Mouse (Mus musculus) megakaryocyte, embryonic 14.5 days (primary cell): ENCODE measurements around the gene Golga5. TPM values are rescaled to one million over a fixed set of nuclear protein-coding genes. Genes with fewer than 3 reads are reported as not detected.

ENCODE experiments used
- H3K27me3 ChIP-seq: replicated peaks from 2 replicates; pipeline ENCODE3; 2012; ENCODE audit warnings: inconsistent platforms
- H3K36me3 ChIP-seq: replicated peaks from 2 replicates; pipeline ENCODE3; 2012; ENCODE audit warnings: low read length, inconsistent platforms, mixed read lengths
- H3K4me1 ChIP-seq: 2 replicates; pipeline ENCODE4 v1.6.1; 2012; ENCODE audit warnings: inconsistent platforms
- H3K4me3 ChIP-seq: replicated peaks from 2 replicates; pipeline ENCODE3; 2012; ENCODE audit warnings: moderate library complexity, mild to moderate bottlenecking, inconsistent platforms
- H3K9me3 ChIP-seq: 2 replicates; pipeline ENCODE4 v1.6.1; 2012; ENCODE audit warnings: inconsistent platforms
- FLI1 ChIP-seq: IDR thresholded peaks from 2 replicates; pipeline ENCODE4 v1.6.1; 2012; ENCODE audit warnings: low read length, inconsistent platforms, mixed read lengths
- GATA1 ChIP-seq: IDR thresholded peaks from 3 replicates; pipeline ENCODE4 v1.6.1; 2012; ENCODE audit warnings: mixed read lengths, low read length, inconsistent platforms, borderline replicate concordance
- polyA plus RNA-seq: library from polyadenylated mRNA; stranded (reverse); fragments of >175 nt; gene quantifications from 2 replicates; pipeline ENCODE4 v1.2.3, GENCODE M21; 2012; ENCODE audit warnings: low replicate concordance; ENCODE audit not compliant: insufficient read depth

Golga5 gene
- polyA plus RNA-seq, 1 experiment, result 3.4 TPM

DNA sequence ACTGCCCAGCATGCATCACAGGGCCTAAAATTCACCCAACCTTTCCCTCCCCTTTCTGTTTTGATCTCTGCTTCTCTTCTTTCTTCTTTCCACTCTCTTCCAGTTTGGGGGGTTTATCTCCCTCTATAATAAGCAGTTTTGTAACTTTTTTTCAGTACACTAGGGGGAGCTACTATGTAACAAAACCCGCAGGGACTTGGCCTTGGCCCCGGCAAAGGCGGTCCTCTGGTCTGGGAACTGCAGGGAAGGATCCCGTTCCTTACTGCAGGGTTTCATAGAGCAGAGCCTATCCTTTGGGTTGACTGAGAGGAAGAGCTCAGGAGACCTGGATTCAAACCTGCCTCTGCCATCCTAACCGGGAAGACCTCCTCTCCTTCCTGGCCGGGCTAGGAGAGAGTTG is 55.8 kb downstream of the Golga5 start:
- H3K36me3 ChIP-seq, result no peaks in the 10 kb centered on the region
- H3K27me3 ChIP-seq, result no peaks in the 10 kb centered on the region
- peak overlapping the region; percentile 6 for H3K4me3 ChIP-seq
- TF ChIP-seq FLI1 (no peak), GATA1 (no peak)
- no peaks in the 10 kb centered on the region for H3K9me3 ChIP-seq
- H3K4me1 ChIP-seq, result peaks cover 59% of the 10 kb centered on the region

DNA sequence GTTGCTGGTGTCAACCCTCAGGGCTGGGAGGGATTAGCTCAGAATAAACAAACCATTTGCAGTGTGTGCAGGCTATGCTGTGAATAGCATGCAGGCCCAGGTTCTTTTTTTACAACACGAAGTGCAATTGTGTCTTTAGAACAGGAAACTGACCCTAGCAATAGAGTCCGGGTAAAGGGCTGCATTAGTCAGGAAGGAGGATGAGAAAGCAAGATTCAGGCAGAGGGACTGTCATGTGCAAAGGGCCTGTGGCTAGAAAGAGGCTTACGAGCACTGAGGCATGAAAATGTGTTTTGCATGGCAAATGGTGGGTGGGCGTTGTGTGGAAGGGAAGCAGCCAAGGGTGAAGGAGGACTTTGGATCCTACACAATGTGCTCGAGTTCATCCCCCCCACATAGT is 59.1 kb downstream of the Golga5 start:
- Histone ChIP-seq H3K27me3 (no peaks in the 10 kb centered on the region), H3K9me3 (no peaks in the 10 kb centered on the region), H3K36me3 (no peaks in the 10 kb centered on the region), H3K4me1 (peaks cover 58% of the 10 kb centered on the region), H3K4me3 (peak overlapping the region; percentile 76)
- TF ChIP-seq GATA1 (no peak), FLI1 (no peak)

GRCm38 (mm10) chr12:102535796-102536195 is 66.9 kb downstream of the Golga5 start:
- TF ChIP-seq FLI1 (no peak), GATA1 (no peak)
- peaks cover 39% of the 10 kb centered on the region for H3K4me1 ChIP-seq
- H3K9me3 ChIP-seq, result peaks cover 2% of the 10 kb centered on the region; the same call in 1 of the 2 replicates
- H3K36me3 ChIP-seq, result no peaks in the 10 kb centered on the region
- H3K27me3 ChIP-seq, result peaks cover 13% of the 10 kb centered on the region
- H3K4me3 ChIP-seq, result no peak overlapping the region

- peaks cover 21% of the 10 kb centered on the region for H3K4me1 ChIP-seq
- H3K4me3 ChIP-seq, result no peak overlapping the region
- no peak for TF ChIP-seq FLI1
- H3K27me3 ChIP-seq, result peaks cover 30% of the 10 kb centered on the region
- peaks cover 2% of the 10 kb centered on the region; the same call in 1 of the 2 replicates for H3K9me3 ChIP-seq
- H3K36me3 ChIP-seq, result no peaks in the 10 kb centered on the region
Measured at GRCm38 (mm10) chr12:102540278-102540677, 71.3 kb downstream of the Golga5 start.

DNA sequence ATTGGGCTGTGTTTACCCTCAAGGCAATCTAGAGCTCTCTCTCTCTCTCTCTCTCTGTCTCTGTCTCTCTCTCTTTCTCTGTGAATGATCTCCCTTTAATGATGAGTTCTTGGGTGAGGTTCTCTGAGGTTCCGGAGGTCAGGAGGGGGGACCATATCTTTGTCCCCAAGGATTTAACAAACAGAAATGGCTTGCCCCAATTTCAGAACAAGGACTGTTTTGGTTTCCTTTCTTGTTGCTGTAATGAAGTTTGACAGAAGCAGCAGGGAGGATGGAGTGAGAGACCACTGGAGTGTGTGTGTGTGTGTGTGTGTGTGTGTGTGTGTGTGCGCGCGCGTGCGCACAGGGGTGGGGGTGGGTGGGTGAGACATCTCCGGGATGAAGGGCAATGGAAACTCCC is 72.2 kb downstream of the Golga5 start:
- H3K4me3 ChIP-seq, result no peak overlapping the region
- H3K27me3 ChIP-seq, result peaks cover 33% of the 10 kb centered on the region
- H3K4me1 ChIP-seq, result peaks cover 21% of the 10 kb centered on the region
- TF ChIP-seq GATA1, result no peak
- H3K9me3 ChIP-seq, result no peaks in the 10 kb centered on the region; the same call in 1 of the 2 replicates
- no peaks in the 10 kb centered on the region for H3K36me3 ChIP-seq

DNA sequence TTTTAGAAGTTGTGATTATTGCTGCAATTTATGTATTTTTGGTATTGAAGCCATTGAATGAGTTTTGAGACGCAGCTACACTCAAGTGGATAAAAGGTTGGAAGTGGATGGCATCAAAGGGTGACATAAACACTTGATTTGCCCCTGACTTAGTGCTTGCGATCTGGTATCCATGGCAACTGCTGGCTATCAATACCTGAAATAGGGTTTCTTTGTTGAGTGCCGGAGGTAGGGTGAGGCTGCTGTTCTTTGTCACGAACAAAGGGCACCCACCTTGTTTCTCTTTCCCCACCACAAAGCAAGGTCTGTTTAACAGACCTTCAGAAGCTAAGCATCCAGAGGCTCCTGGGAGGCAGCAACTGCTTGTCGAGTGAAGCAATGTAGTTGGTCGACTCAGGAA is 76.2 kb downstream of the Golga5 start:
- Histone ChIP-seq H3K4me1 (no peaks in the 10 kb centered on the region), H3K27me3 (peaks cover 37% of the 10 kb centered on the region), H3K4me3 (no peak overlapping the region), H3K9me3 (no peaks in the 10 kb centered on the region), H3K36me3 (no peaks in the 10 kb centered on the region)
- TF ChIP-seq FLI1 (no peak), GATA1 (no peak)

Other genes starting within 250 kb of the Golga5 start
- 117 and 151 TPM in 2 replicates for gene Rin3, start 186.1 kb upstream of the Golga5 start, polyA plus RNA-seq
- 3.4 and 40.6 TPM in 2 replicates for gene Lgmn, start 29.3 kb upstream of the Golga5 start, polyA plus RNA-seq
- gene Chga, start 85.8 kb downstream of the Golga5 start, polyA plus RNA-seq, result 0.06 TPM in 1 of 2 replicates, not detected in the other
- 15.7 and 19.2 TPM in 2 replicates for gene Itpk1, start 235.8 kb downstream of the Golga5 start, polyA plus RNA-seq